Mouse (Mus musculus): ENCODE results near the gene Lyz2. TPM values are rescaled to one million over a fixed set of nuclear protein-coding genes. Genes with fewer than 3 reads are reported as not detected.
"Not testable (repeated sequence)": the region's sequence is repeated elsewhere in the genome, so short reads cannot be mapped to it uniquely, and the experiment has no call there.

Gene Lyz2
- polyA plus RNA-seq, 1 experiment from 2014 or later = 106 TPM

DNA sequence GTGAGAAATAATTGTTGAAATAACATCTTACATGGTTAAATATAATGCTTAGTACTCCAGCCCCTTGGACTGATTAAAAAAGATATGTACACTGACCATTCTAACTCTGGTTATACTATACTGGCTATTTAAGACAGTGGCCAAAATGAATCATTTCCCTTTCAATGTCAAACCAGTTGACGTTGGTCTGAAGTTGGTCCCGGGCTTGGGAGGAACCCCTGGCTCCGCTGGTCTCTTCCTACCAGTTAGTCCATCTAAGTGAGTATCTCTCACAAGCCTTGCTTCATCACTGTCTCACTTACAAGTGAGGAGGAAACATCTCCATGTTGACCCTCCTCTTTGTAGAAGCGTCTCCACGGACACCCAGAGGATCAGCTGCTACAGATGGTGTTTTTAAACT is 22.2 kb upstream of the Lyz2 start:
- 80% methylated on average over 5 of the region's 5 CpGs for WGBS
- Histone ChIP-seq H3K36me3 (ENCODE audit: control insufficient read depth, insufficient read depth, low read length) (no peaks in the 10 kb centered on the region), H3K27ac (replicated peaks in 1 of 2; ENCODE audit: control insufficient read depth in 1 of 2, insufficient read depth in 1 of 2, low read depth in 2 of 2, low read length in 2 of 2) (no peak overlapping the region), H3K9ac (ENCODE audit: low read length) (no peak overlapping the region), H3K4me2 (ENCODE audit: low read length) (no peak overlapping the region), H3K9me3 (ENCODE audit: control insufficient read depth, low read length) (no peaks in the 10 kb centered on the region), H3K27me3 (ENCODE audit: control insufficient read depth, insufficient read depth, low read length) (no peaks in the 10 kb centered on the region), H3K4me3 (ENCODE audit: control insufficient read depth in 1 of 2, insufficient read depth in 1 of 2, low read depth in 1 of 2, low read length in 2 of 2) (no peak overlapping the region), H3K4me1 (ENCODE audit: control insufficient read depth in 2 of 2, insufficient read depth in 2 of 2, low read length in 2 of 2) (no peaks in the 10 kb centered on the region)
- no peak for ATAC-seq (ENCODE audit: insufficient number of reproducible peaks, insufficient read depth, low FRiP score, low read depth)

- WGBS = 70% methylated on average over 1 of the region's 1 CpGs
- no peak for ATAC-seq (ENCODE audit: insufficient number of reproducible peaks, insufficient read depth, low FRiP score, low read depth)
These were observed 19.6 kb upstream of the Lyz2 start for GRCm38 (mm10) chr10:117301688-117302087.

GRCm38 (mm10) chr10:117299901-117300520 is 17.9 kb upstream of the Lyz2 start:
- Histone ChIP-seq H3K9me3 (ENCODE audit: control insufficient read depth, low read length) (no peaks in the 10 kb centered on the region), H3K27ac (replicated peaks in 1 of 2; ENCODE audit: control insufficient read depth in 1 of 2, insufficient read depth in 1 of 2, low read depth in 2 of 2, low read length in 2 of 2) (no peak overlapping the region), H3K4me2 (ENCODE audit: low read length) (no peak overlapping the region), H3K27me3 (ENCODE audit: control insufficient read depth, insufficient read depth, low read length) (peaks cover 3% of the 10 kb centered on the region; the same call in 1 of the 2 replicates), H3K9ac (ENCODE audit: low read length) (no peak overlapping the region), H3K4me1 (ENCODE audit: control insufficient read depth in 2 of 2, insufficient read depth in 2 of 2, low read length in 2 of 2) (no peaks in the 10 kb centered on the region), H3K36me3 (ENCODE audit: control insufficient read depth, insufficient read depth, low read length) (no peaks in the 10 kb centered on the region), H3K4me3 (ENCODE audit: control insufficient read depth in 1 of 2, insufficient read depth in 1 of 2, low read depth in 1 of 2, low read length in 2 of 2) (no peak overlapping the region)
- 62% methylated on average over 5 of the region's 5 CpGs for WGBS
- ATAC-seq (ENCODE audit: insufficient number of reproducible peaks, insufficient read depth, low FRiP score, low read depth) = no peak

More at GRCm38 (mm10) chr10:117301688-117302087, 19.6 kb upstream of the Lyz2 start:
- Histone ChIP-seq H3K4me3 (ENCODE audit: control insufficient read depth in 1 of 2, insufficient read depth in 1 of 2, low read depth in 1 of 2, low read length in 2 of 2) (no peak overlapping the region), H3K27ac (replicated peaks in 1 of 2; ENCODE audit: control insufficient read depth in 1 of 2, insufficient read depth in 1 of 2, low read depth in 2 of 2, low read length in 2 of 2) (no peak overlapping the region), H3K4me2 (ENCODE audit: low read length) (no peak overlapping the region), H3K4me1 (ENCODE audit: control insufficient read depth in 2 of 2, insufficient read depth in 2 of 2, low read length in 2 of 2) (no peaks in the 10 kb centered on the region), H3K36me3 (ENCODE audit: control insufficient read depth, insufficient read depth, low read length) (no peaks in the 10 kb centered on the region), H3K9ac (ENCODE audit: low read length) (no peak overlapping the region), H3K27me3 (ENCODE audit: control insufficient read depth, insufficient read depth, low read length) (no peaks in the 10 kb centered on the region), H3K9me3 (ENCODE audit: control insufficient read depth, low read length) (no peaks in the 10 kb centered on the region)

GRCm38 (mm10) chr10:117299106-117299505 is 17.0 kb upstream of the Lyz2 start:
- no peaks in the 10 kb centered on the region for H3K36me3 ChIP-seq (ENCODE audit: control insufficient read depth, insufficient read depth, low read length)

GRCm38 (mm10) chr10:117298336-117298735 is 16.2 kb upstream of the Lyz2 start:
- no peak overlapping the region for H3K4me3 ChIP-seq (ENCODE audit: control insufficient read depth in 1 of 2, insufficient read depth in 1 of 2, low read depth in 1 of 2, low read length in 2 of 2)
- no peaks in the 10 kb centered on the region for H3K36me3 ChIP-seq (ENCODE audit: control insufficient read depth, insufficient read depth, low read length)
- no peaks in the 10 kb centered on the region for H3K4me1 ChIP-seq (ENCODE audit: control insufficient read depth in 2 of 2, insufficient read depth in 2 of 2, low read length in 2 of 2)
- 77% methylated on average over 6 of the region's 6 CpGs for WGBS
- H3K9ac ChIP-seq (ENCODE audit: low read length) = no peak overlapping the region
- no peak overlapping the region for H3K27ac ChIP-seq (replicated peaks in 1 of 2; ENCODE audit: control insufficient read depth in 1 of 2, insufficient read depth in 1 of 2, low read depth in 2 of 2, low read length in 2 of 2)
- ATAC-seq (ENCODE audit: insufficient number of reproducible peaks, insufficient read depth, low FRiP score, low read depth) = no peak
- H3K4me2 ChIP-seq (ENCODE audit: low read length) = no peak overlapping the region
- no peaks in the 10 kb centered on the region for H3K9me3 ChIP-seq (ENCODE audit: control insufficient read depth, low read length)
- peaks cover 3% of the 10 kb centered on the region; the same call in 1 of the 2 replicates for H3K27me3 ChIP-seq (ENCODE audit: control insufficient read depth, insufficient read depth, low read length)

More at GRCm38 (mm10) chr10:117299106-117299505, 17.0 kb upstream of the Lyz2 start:
- WGBS = 82% methylated on average over 4 of the region's 4 CpGs
- Histone ChIP-seq H3K4me2 (ENCODE audit: low read length) (no peak overlapping the region), H3K4me1 (ENCODE audit: control insufficient read depth in 2 of 2, insufficient read depth in 2 of 2, low read length in 2 of 2) (no peaks in the 10 kb centered on the region), H3K9ac (ENCODE audit: low read length) (no peak overlapping the region), H3K27ac (replicated peaks in 1 of 2; ENCODE audit: control insufficient read depth in 1 of 2, insufficient read depth in 1 of 2, low read depth in 2 of 2, low read length in 2 of 2) (no peak overlapping the region), H3K27me3 (ENCODE audit: control insufficient read depth, insufficient read depth, low read length) (peaks cover 3% of the 10 kb centered on the region; the same call in 1 of the 2 replicates), H3K4me3 (ENCODE audit: control insufficient read depth in 1 of 2, insufficient read depth in 1 of 2, low read depth in 1 of 2, low read length in 2 of 2) (no peak overlapping the region), H3K9me3 (ENCODE audit: control insufficient read depth, low read length) (no peaks in the 10 kb centered on the region)
- ATAC-seq (ENCODE audit: insufficient number of reproducible peaks, insufficient read depth, low FRiP score, low read depth) = no peak

DNA sequence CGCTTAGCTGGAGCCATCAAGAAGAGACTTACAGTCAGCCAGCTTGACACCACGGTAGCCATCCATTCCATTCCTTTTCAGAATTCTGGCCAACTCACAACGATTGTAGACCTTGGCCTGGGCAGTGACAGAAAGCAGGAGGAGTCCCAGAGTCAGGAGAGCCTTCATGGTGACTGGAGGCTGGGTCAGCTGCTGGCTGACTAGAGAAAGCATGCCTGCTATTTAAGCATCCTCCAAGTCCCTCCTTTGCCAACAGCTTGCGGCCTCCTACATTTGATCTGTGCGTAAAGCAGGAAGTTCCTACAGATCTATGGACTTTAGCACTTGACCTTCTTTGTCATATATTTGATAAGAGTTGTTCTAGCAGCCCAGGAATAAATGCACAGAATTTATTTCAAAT is 10.6 kb upstream of the Lyz2 start, which contains the start of gene Lyz1:
Gene Lyz1 (minus strand): TSS at position 198 of the 400 bp plus-strand sequence.
- Histone ChIP-seq H3K36me3 (ENCODE audit: control insufficient read depth, insufficient read depth, low read length) (no peaks in the 10 kb centered on the region), H3K4me3 (ENCODE audit: control insufficient read depth in 1 of 2, insufficient read depth in 1 of 2, low read depth in 1 of 2, low read length in 2 of 2) (no peak within 1 kb of the TSS), H3K27ac (replicated peaks in 1 of 2; ENCODE audit: control insufficient read depth in 1 of 2, insufficient read depth in 1 of 2, low read depth in 2 of 2, low read length in 2 of 2) (no peak within 1 kb of the TSS), H3K9ac (ENCODE audit: low read length) (no peak within 1 kb of the TSS), H3K9me3 (ENCODE audit: control insufficient read depth, low read length) (no peaks in the 10 kb centered on the region), H3K4me1 (ENCODE audit: control insufficient read depth in 2 of 2, insufficient read depth in 2 of 2, low read length in 2 of 2) (peaks cover 7 to 11% of the 10 kb centered on the region in 2 experiments), H3K4me2 (ENCODE audit: low read length) (no peak within 1 kb of the TSS), H3K27me3 (ENCODE audit: control insufficient read depth, insufficient read depth, low read length) (peaks cover 3% of the 10 kb centered on the region; the same call in 1 of the 2 replicates)
- ATAC-seq (ENCODE audit: insufficient number of reproducible peaks, insufficient read depth, low FRiP score, low read depth) = no peak
- 49% methylated on average over 5 of the region's 5 CpGs for WGBS

DNA sequence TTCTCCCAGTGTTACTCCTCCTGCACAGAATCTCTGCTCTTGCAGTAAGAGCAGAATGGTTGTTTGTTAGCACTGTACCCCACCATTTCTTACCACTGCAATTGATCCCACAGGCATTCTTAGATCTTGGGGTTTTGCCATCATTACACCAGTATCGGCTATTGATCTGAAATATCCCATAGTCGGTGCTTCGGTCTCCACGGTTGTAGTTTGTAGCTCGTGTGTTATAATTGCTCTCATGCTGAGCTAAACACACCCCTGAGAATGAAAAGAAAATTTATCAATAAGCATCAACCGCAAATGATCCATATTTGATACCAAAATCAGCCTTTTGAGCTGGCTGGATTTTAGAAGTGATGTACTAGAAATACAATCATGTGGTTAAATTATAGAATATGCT is 8.8 kb upstream of the Lyz2 start:
- not testable (repeated sequence) for H3K27me3 ChIP-seq (ENCODE audit: control insufficient read depth, insufficient read depth, low read length); H3K4me3 ChIP-seq (ENCODE audit: control insufficient read depth in 1 of 2, insufficient read depth in 1 of 2, low read depth in 1 of 2, low read length in 2 of 2); H3K36me3 ChIP-seq (ENCODE audit: control insufficient read depth, insufficient read depth, low read length); H3K27ac ChIP-seq (replicated peaks in 1 of 2; ENCODE audit: control insufficient read depth in 1 of 2, insufficient read depth in 1 of 2, low read depth in 2 of 2, low read length in 2 of 2); ATAC-seq (ENCODE audit: insufficient number of reproducible peaks, insufficient read depth, low FRiP score, low read depth); H3K9ac ChIP-seq (ENCODE audit: low read length); H3K9me3 ChIP-seq (ENCODE audit: control insufficient read depth, low read length); H3K4me2 ChIP-seq (ENCODE audit: low read length)
- 93% methylated on average over 6 of the region's 6 CpGs for WGBS
- H3K4me1 ChIP-seq (ENCODE audit: control insufficient read depth in 2 of 2, insufficient read depth in 2 of 2, low read length in 2 of 2) = peaks cover 7 to 11% of the 10 kb centered on the region in 2 experiments
